Mouse (Mus musculus) megakaryocyte, embryonic 14.5 days (primary cell): ENCODE measurements around the gene Zap70. TPM values are rescaled to one million over a fixed set of nuclear protein-coding genes. Genes with fewer than 3 reads are reported as not detected.

Experiments
- H3K27me3 ChIP-seq: replicated peaks from 2 replicates; pipeline ENCODE3; 2012; ENCODE audit warnings: inconsistent platforms
- H3K36me3 ChIP-seq: replicated peaks from 2 replicates; pipeline ENCODE3; 2012; ENCODE audit warnings: low read length, inconsistent platforms, mixed read lengths
- H3K4me1 ChIP-seq: 2 replicates; pipeline ENCODE4 v1.6.1; 2012; ENCODE audit warnings: inconsistent platforms
- H3K4me3 ChIP-seq: replicated peaks from 2 replicates; pipeline ENCODE3; 2012; ENCODE audit warnings: moderate library complexity, mild to moderate bottlenecking, inconsistent platforms
- H3K9me3 ChIP-seq: 2 replicates; pipeline ENCODE4 v1.6.1; 2012; ENCODE audit warnings: inconsistent platforms
- FLI1 ChIP-seq: IDR thresholded peaks from 2 replicates; pipeline ENCODE4 v1.6.1; 2012; ENCODE audit warnings: low read length, inconsistent platforms, mixed read lengths
- GATA1 ChIP-seq: IDR thresholded peaks from 3 replicates; pipeline ENCODE4 v1.6.1; 2012; ENCODE audit warnings: mixed read lengths, low read length, inconsistent platforms, borderline replicate concordance
- polyA plus RNA-seq: library from polyadenylated mRNA; stranded (reverse); fragments of >175 nt; gene quantifications from 2 replicates; pipeline ENCODE4 v1.2.3, GENCODE M21; 2012; ENCODE audit warnings: low replicate concordance; ENCODE audit not compliant: insufficient read depth

The Zap70 gene
- polyA plus RNA-seq, 1 experiment = not detected

- no peaks in the 10 kb centered on the region for H3K9me3 ChIP-seq
- no peaks in the 10 kb centered on the region for H3K4me1 ChIP-seq
- no peak for TF ChIP-seq GATA1
- TF ChIP-seq FLI1 = no peak
- H3K27me3 ChIP-seq = no peaks in the 10 kb centered on the region
- H3K4me3 ChIP-seq = no peak overlapping the region
- peaks cover 87% of the 10 kb centered on the region for H3K36me3 ChIP-seq
Measured at GRCm38 (mm10) chr1:36824356-36824755, 62.8 kb downstream of the Zap70 start.

- Histone ChIP-seq H3K4me3 (no peak overlapping the region), H3K4me1 (peaks cover 12% of the 10 kb centered on the region), H3K27me3 (no peaks in the 10 kb centered on the region), H3K36me3 (peaks cover 77% of the 10 kb centered on the region), H3K9me3 (no peaks in the 10 kb centered on the region)
- TF ChIP-seq FLI1 (no peak), GATA1 (no peak)
Measured at GRCm38 (mm10) chr1:36830913-36831866, 69.6 kb downstream of the Zap70 start.

Other genes with a start within 250 kb of the Zap70 start
- gene Cnnm3, start 249.9 kb upstream of the Zap70 start, polyA plus RNA-seq = 9.6 and 10.5 TPM in 2 replicates
- 2.7 and 5.6 TPM in 2 replicates for gene Ankrd23, start 224.9 kb upstream of the Zap70 start, polyA plus RNA-seq
- not detected in 2 replicates for gene Gm42417, start 222.4 kb upstream of the Zap70 start, polyA plus RNA-seq
- 7.9 and 10.2 TPM in 2 replicates for gene Ankrd39, start 214.4 kb upstream of the Zap70 start, polyA plus RNA-seq
- gene Sema4c, start 203.4 kb upstream of the Zap70 start, polyA plus RNA-seq = 1.3 TPM in 1 of 2 replicates, not detected in the other
- gene Fam178b, start 78.6 kb upstream of the Zap70 start, polyA plus RNA-seq = 2.0 TPM in 1 of 2 replicates, not detected in the other
- gene Cox5b, start 70.3 kb upstream of the Zap70 start, polyA plus RNA-seq = 541 and 3,162 TPM in 2 replicates
- not detected in 2 replicates for gene 4933424G06Rik, start 51.6 kb upstream of the Zap70 start, polyA plus RNA-seq
- 26.0 and 36.4 TPM in 2 replicates for gene Actr1b, start 47.4 kb upstream of the Zap70 start, polyA plus RNA-seq
- gene Tmem131, start 181.9 kb downstream of the Zap70 start, polyA plus RNA-seq = 12.1 and 14.4 TPM in 2 replicates